Mouse (Mus musculus): ENCODE data around the gene Prdm16.

DNA sequence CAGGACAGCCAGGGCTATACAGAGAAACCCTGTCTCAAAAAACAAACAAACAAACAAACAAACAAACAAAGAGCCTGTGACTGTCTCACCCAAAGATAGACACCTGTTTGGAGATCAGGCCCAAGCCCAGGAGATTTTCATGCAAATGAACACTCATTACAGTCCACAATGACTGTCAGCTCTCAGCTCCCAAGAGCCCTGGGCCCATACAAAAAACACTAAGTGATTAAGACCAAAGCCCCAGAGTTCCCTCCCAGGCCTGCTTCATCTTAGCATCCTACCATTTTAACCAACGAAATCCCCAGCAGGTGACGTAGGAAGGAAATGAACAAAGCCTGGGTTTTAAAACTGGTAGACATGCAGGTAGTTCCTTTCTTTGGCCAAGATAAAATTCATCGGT, 275.8 kb downstream of the Prdm16 start:
- no peak for TF ChIP-seq CTCF (conservative IDR thresholded peaks at IDR 0.05; ENCODE audit: low read length)
- no peak for TF ChIP-seq POU5F1 (IDR thresholded peaks at IDR 0.05; ENCODE audit: borderline replicate concordance, low read length)

All from E14TG2a.4 (cell line).